Mouse (Mus musculus): ENCODE data around the gene Mthfd1. TPM values are rescaled to one million over a fixed set of nuclear protein-coding genes. Genes with fewer than 3 reads are reported as not detected.

The Mthfd1 gene
- total and polyA plus RNA-seq, 3 experiments: 208 to 231 TPM; not detected in 1

DNA sequence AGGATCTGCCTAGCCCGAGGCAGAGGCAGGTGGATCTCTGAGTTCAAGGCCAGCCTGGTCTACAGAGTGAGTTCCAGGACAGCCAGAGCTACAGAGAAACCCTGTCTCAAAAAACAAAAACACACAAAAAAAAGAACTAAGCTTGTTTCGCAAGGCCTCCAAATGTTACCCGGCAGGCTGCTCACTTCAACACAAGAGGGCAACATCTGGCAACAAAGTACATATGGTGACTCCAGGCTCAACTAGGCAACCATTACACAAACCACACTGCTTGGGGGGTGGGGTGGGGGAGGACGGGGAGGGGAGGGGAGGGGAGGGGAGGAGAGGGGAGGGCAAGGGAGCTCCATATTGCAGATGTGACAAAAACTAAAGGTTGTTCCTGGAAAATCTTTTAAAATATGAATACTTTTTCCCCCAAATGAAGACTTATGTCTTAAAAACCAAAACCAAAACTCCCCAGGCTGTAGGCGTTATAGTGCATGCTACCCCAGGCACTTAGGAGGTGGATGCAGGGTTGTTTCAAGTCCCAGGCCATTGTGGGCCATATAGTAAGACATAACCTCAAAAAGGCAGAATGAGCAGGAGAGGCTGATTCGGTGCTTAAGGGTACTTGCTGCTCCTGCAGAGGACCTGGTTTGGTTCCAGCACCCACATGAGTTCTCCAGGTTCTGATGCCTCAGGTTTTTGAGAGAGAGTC is 90.8 kb downstream of the Mthfd1 start:
- no peak for DNase-seq (ENCODE audit: low read depth, low spot score)
- no peaks in the 10 kb centered on the region for H3K27me3 ChIP-seq (ENCODE audit: control insufficient read depth in 1 of 2, insufficient read depth in 2 of 2, low read length in 2 of 2)
- no peaks in the 10 kb centered on the region for H3K79me2 ChIP-seq (ENCODE audit: control insufficient read depth, insufficient read depth, low read length, poor library complexity)
- H3K36me3 ChIP-seq (ENCODE audit: control insufficient read depth in 1 of 2, insufficient read depth in 2 of 2, low read length in 2 of 2): peaks cover 1 to 5% of the 10 kb centered on the region in 2 experiments
- no peak overlapping the region for H3K9ac ChIP-seq (ENCODE audit: control insufficient read depth, low read depth, low read length, poor library complexity, severe bottlenecking)
- TF ChIP-seq ELF1 (IDR thresholded peaks at IDR 0.05; ENCODE audit: low read depth, low read length) (no peak), TAL1 (IDR thresholded peaks at IDR 0.05; ENCODE audit: low read length) (no peak), POLR2AphosphoS5 (IDR thresholded peaks at IDR 0.05; ENCODE audit: borderline replicate concordance, low read depth, low read length) (no peak), ZC3H11A (IDR thresholded peaks at IDR 0.05; ENCODE audit: low read depth, low read length) (peak; percentile 50; the same call in 1 of the 2 replicates), SIN3A (IDR thresholded peaks at IDR 0.05; ENCODE audit: low read length) (no peak), RAD21 (IDR thresholded peaks at IDR 0.05; ENCODE audit: low read depth, low read length) (peak; percentile 38), POLR2A (IDR thresholded peaks at IDR 0.05; ENCODE audit: control insufficient read depth in 1 of 2, insufficient read depth in 1 of 2, low read depth in 1 of 2, low read length in 2 of 2, poor library complexity in 1 of 2) (no peak), MAZ (IDR thresholded peaks at IDR 0.05; ENCODE audit: low read depth, low read length) (no peak), CTCF (IDR thresholded peaks at IDR 0.05 in 2 of 3, conservative IDR thresholded peaks at IDR 0.05 in 1 of 3; ENCODE audit: control insufficient read depth in 1 of 3, insufficient read depth in 1 of 3, low read depth in 2 of 3, low read length in 3 of 3, poor library complexity in 1 of 3, severe bottlenecking in 1 of 3) (peak in 2 of 3 experiments; percentile 30 to 47; a peak in 2 of 6 replicates), SMC3 (IDR thresholded peaks at IDR 0.05; ENCODE audit: low read depth, low read length) (peak; percentile 53)
- no peaks in the 10 kb centered on the region for H3K9me3 ChIP-seq (replicated peaks; ENCODE audit: insufficient read depth, low read length)
- no peak overlapping the region for H3K4me3 ChIP-seq (ENCODE audit: control insufficient read depth in 1 of 2, insufficient read depth in 1 of 2, low read depth in 2 of 2, low read length in 2 of 2)
- H3K4me1 ChIP-seq (ENCODE audit: control insufficient read depth in 1 of 2, insufficient read depth in 2 of 2, low read length in 2 of 2): no peaks in the 10 kb centered on the region
- H3K27ac ChIP-seq (ENCODE audit: control insufficient read depth, low read depth, low read length): no peak overlapping the region

DNA sequence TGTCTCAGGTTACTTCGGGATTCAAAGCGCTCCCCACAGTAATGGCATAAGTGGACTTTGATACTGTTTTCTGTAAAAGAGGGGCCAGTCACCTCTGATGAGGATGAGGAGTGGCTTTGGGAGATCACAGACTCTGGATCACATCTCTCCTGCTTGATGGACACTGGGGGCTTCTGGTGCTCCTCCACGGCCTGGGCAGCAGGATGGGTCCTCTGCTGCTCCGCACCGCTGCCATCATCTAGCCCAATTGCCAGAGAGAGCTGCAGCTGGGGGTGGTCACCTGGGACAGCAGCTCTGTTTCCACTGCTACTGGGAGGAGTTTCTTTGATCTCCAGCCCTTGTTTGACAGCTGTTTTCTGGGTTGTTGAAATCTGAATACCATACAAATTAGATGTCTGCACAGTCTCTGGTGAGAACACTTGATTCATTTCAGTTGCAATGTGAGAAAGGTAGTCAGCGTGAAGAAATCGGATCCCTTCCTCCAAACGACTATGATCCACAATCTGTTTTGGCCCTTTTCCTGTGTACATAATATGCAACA is 94.7 kb downstream of the Mthfd1 start:
- Histone ChIP-seq H3K36me3 (ENCODE audit: control insufficient read depth in 1 of 2, insufficient read depth in 2 of 2, low read length in 2 of 2) (peaks cover 0 to 5% of the 10 kb centered on the region in 2 experiments; a peak in 2 of 4 replicates), H3K27ac (ENCODE audit: control insufficient read depth, low read depth, low read length) (no peak overlapping the region), H3K9me3 (replicated peaks; ENCODE audit: insufficient read depth, low read length) (no peaks in the 10 kb centered on the region), H3K4me1 (ENCODE audit: control insufficient read depth in 1 of 2, insufficient read depth in 2 of 2, low read length in 2 of 2) (no peaks in the 10 kb centered on the region), H3K79me2 (ENCODE audit: control insufficient read depth, insufficient read depth, low read length, poor library complexity) (no peaks in the 10 kb centered on the region), H3K9ac (ENCODE audit: control insufficient read depth, low read depth, low read length, poor library complexity, severe bottlenecking) (no peak overlapping the region), H3K4me3 (ENCODE audit: control insufficient read depth in 1 of 2, insufficient read depth in 1 of 2, low read depth in 2 of 2, low read length in 2 of 2) (no peak overlapping the region), H3K27me3 (ENCODE audit: control insufficient read depth in 1 of 2, insufficient read depth in 2 of 2, low read length in 2 of 2) (no peaks in the 10 kb centered on the region)
- TF ChIP-seq ZMIZ1 (IDR thresholded peaks at IDR 0.05; ENCODE audit: low read depth, low read length): no peak
- TF ChIP-seq ZNF384 (IDR thresholded peaks at IDR 0.05; ENCODE audit: low read depth, low read length): no peak
- no peak for TF ChIP-seq NELFE (IDR thresholded peaks at IDR 0.05; ENCODE audit: low read depth, low read length)
- TF ChIP-seq GABPA (IDR thresholded peaks at IDR 0.05; ENCODE audit: low read depth, low read length): no peak
- no peak for TF ChIP-seq USF2 (IDR thresholded peaks at IDR 0.05; ENCODE audit: borderline replicate concordance in 1 of 2, insufficient read depth in 1 of 2, low read depth in 1 of 2, low read length in 2 of 2)
- no peak for DNase-seq (ENCODE audit: low read depth, low spot score)

Data from MEL (cell line).